Mouse (Mus musculus) layer of hippocampus, adult 11-12 months (tissue): ENCODE data around the gene Clic1.
"Not testable (repeated sequence)": the region's sequence is repeated elsewhere in the genome, so short reads cannot be mapped to it uniquely, and the experiment has no call there.

Experiments
- DNase-seq: peaks from one replicate; pipeline ENCODE4 v3.0.0; 2022; ENCODE audit warnings: low spot score

Gene Clic1

GRCm38 (mm10) chr17:35021163-35021808, 28.5 kb upstream of the Clic1 start:
- DNase-seq, result peak; percentile 91

- no peak for DNase-seq
Measured at GRCm38 (mm10) chr17:35021842-35022477, 27.8 kb upstream of the Clic1 start.

- DNase-seq, result no peak
Measured at GRCm38 (mm10) chr17:35022541-35023060, 27.2 kb upstream of the Clic1 start.

- no peak for DNase-seq
Measured at GRCm38 (mm10) chr17:35023221-35023620, 26.5 kb upstream of the Clic1 start.

GRCm38 (mm10) chr17:35023756-35024155, 26.0 kb upstream of the Clic1 start:
- no peak for DNase-seq

- no peak for DNase-seq
Measured at GRCm38 (mm10) chr17:35024261-35024660, 25.5 kb upstream of the Clic1 start.

GRCm38 (mm10) chr17:35024691-35025488, 24.9 kb upstream of the Clic1 start:
- no peak for DNase-seq

GRCm38 (mm10) chr17:35026206-35026605, 23.6 kb upstream of the Clic1 start:
- no peak for DNase-seq

GRCm38 (mm10) chr17:35027277-35028068, 22.3 kb upstream of the Clic1 start, which contains the start of gene Sapcd1:
Gene Sapcd1 (minus strand): TSS chr17:35028016.
- peak; percentile 61 for DNase-seq

GRCm38 (mm10) chr17:35028315-35028714, 21.5 kb upstream of the Clic1 start:
- DNase-seq, result no peak

- no peak for DNase-seq
Measured at GRCm38 (mm10) chr17:35029691-35030532, 19.9 kb upstream of the Clic1 start.

- DNase-seq, result no peak
Measured at GRCm38 (mm10) chr17:35031272-35031671, 18.5 kb upstream of the Clic1 start.

GRCm38 (mm10) chr17:35031880-35032279, 17.9 kb upstream of the Clic1 start:
- no peak for DNase-seq

- DNase-seq, result no peak
Measured at GRCm38 (mm10) chr17:35032323-35032870, 17.4 kb upstream of the Clic1 start.

GRCm38 (mm10) chr17:35033703-35034102, 16.1 kb upstream of the Clic1 start:
- not testable (repeated sequence) for DNase-seq

GRCm38 (mm10) chr17:35034896-35035295, 14.9 kb upstream of the Clic1 start:
- no peak for DNase-seq

- DNase-seq, result peak; percentile 54
Measured at GRCm38 (mm10) chr17:35039121-35039873, 10.5 kb upstream of the Clic1 start.

GRCm38 (mm10) chr17:35043794-35044193, 6.0 kb upstream of the Clic1 start:
- no peak for DNase-seq

GRCm38 (mm10) chr17:35044904-35045806, 4.6 kb upstream of the Clic1 start:
- DNase-seq, result no peak
